Comparison of ENCODE assay signal across 33 mouse cellular contexts in genomic region chr4:132311209-132311608, GRCm38 (mm10). TPM values are rescaled to one million over a fixed set of nuclear protein-coding genes. Genes with fewer than 3 reads are reported as not detected.
DNase-seq lines count a peak whose midpoint lies in the region; ATAC-seq and TF ChIP-seq lines count a peak whose summit lies in the region.
"Had no signal": no experiment of that assay in that cellular context is flagged by ENCODE, and none has a peak within 500 bp of the region (broad histone marks: within the 10 kb centered on the region; RNA-seq: fewer than 3 reads in every experiment).

No protein-coding gene starts in this region.

- H3K4me1 ChIP-seq in liver, embryonic 12.5 days: peaks cover 21% of the 10 kb centered on the region
- H3K4me1 ChIP-seq in CH12.LX (ENCODE audit: control insufficient read depth in 1 of 2, insufficient read depth in 2 of 2): peaks cover 0 to 8% of the 10 kb centered on the region in 2 experiments; a peak in 1 of 4 replicates
- 0 out of 4 replicates have a peak, but pooled peaks cover 0 to 3% of the 10 kb centered on the region in 2 experiments for H3K4me1 ChIP-seq in MEL (ENCODE audit: control insufficient read depth in 1 of 2, insufficient read depth in 2 of 2, low read length in 2 of 2)
- peaks cover 23% of the 10 kb centered on the region for H3K4me1 ChIP-seq in liver, embryonic 15.5 days (replicated peaks)

- H3K9me3 ChIP-seq in liver, embryonic 12.5 days (replicated peaks): no peaks in the 10 kb centered on the region
- no peaks in the 10 kb centered on the region for H3K9me3 ChIP-seq in CH12.LX (replicated peaks; ENCODE audit: low read length)
- H3K9me3 ChIP-seq in MEL (replicated peaks; ENCODE audit: insufficient read depth, low read length): no peaks in the 10 kb centered on the region
- H3K9me3 ChIP-seq in liver, embryonic 15.5 days (replicated peaks): no peaks in the 10 kb centered on the region
- H3K9me3 ChIP-seq: G1E; hindbrain, embryonic 13.5 days; limb, embryonic 12.5 days; midbrain, embryonic 13.5 days had no signal

- peaks cover 64% of the 10 kb centered on the region for H3K36me3 ChIP-seq in liver, embryonic 12.5 days
- peaks cover 33 to 56% of the 10 kb centered on the region in 2 experiments for H3K36me3 ChIP-seq in CH12.LX (replicated peaks in 1 of 2; ENCODE audit: control insufficient read depth in 1 of 2, insufficient read depth in 1 of 2, low read length in 1 of 2)
- H3K36me3 ChIP-seq in MEL (ENCODE audit: control insufficient read depth in 1 of 2, insufficient read depth in 2 of 2, low read length in 2 of 2): peaks cover 10 to 12% of the 10 kb centered on the region in 2 experiments
- peaks cover 49% of the 10 kb centered on the region for H3K36me3 ChIP-seq in liver, embryonic 15.5 days (replicated peaks)

- H3K4me3 ChIP-seq in liver, embryonic 12.5 days: no peak overlapping the region
- H3K4me3 ChIP-seq in CH12.LX (replicated peaks in 1 of 3; ENCODE audit: low read depth in 2 of 3, low read length in 2 of 3, poor library complexity in 1 of 3): no peak overlapping the region
- H3K4me3 ChIP-seq in MEL (ENCODE audit: control insufficient read depth in 1 of 2, insufficient read depth in 1 of 2, low read depth in 2 of 2, low read length in 2 of 2): no peak overlapping the region
- no peak overlapping the region for H3K4me3 ChIP-seq in liver, embryonic 15.5 days (replicated peaks)
- H3K4me3 ChIP-seq: layer of hippocampus, adult 2 months; left cerebral cortex, adult 2 months; limb, embryonic 12.5 days; midbrain, embryonic 13.5 days had no signal

- TF ChIP-seq CTCF in CH12.LX (conservative IDR thresholded peaks at IDR 0.05 in 1 of 2, IDR thresholded peaks at IDR 0.05 in 1 of 2; ENCODE audit: low read depth in 2 of 2, low read length in 2 of 2) (no peak), MEL (IDR thresholded peaks at IDR 0.05 in 2 of 3, conservative IDR thresholded peaks at IDR 0.05 in 1 of 3; ENCODE audit: control insufficient read depth in 1 of 3, insufficient read depth in 1 of 3, low read depth in 2 of 3, low read length in 3 of 3, poor library complexity in 1 of 3, severe bottlenecking in 1 of 3) (no peak)

- no peaks in the 10 kb centered on the region for H3K27me3 ChIP-seq in liver, embryonic 12.5 days (replicated peaks)
- H3K27me3 ChIP-seq in CH12.LX (replicated peaks) (no peaks in the 10 kb centered on the region), MEL (ENCODE audit: control insufficient read depth in 1 of 2, insufficient read depth in 2 of 2, low read length in 2 of 2) (no peaks in the 10 kb centered on the region)
- H3K27me3 ChIP-seq in liver, embryonic 15.5 days: no peaks in the 10 kb centered on the region
- H3K27me3 ChIP-seq: hindbrain, embryonic 13.5 days; limb, embryonic 12.5 days; midbrain, embryonic 13.5 days had no signal

- DNase-seq in liver (no peak), CH12.LX (ENCODE audit: extremely low read depth) (no peak), MEL (ENCODE audit: low read depth, low spot score) (peak; percentile 72)
- DNase-seq in testis, postnatal 14 days (ENCODE audit: low spot score): no peak
- DNase-seq in lung, postnatal 36 days: no peak
- DNase-seq: adrenal gland, adult 2 months; adrenal gland, postnatal 36 days; cerebellum, adult 9-10 months; cerebellum, postnatal 36 days; gastrocnemius, postnatal 14 days; heart, adult 11 months; heart, postnatal 4 days; kidney, adult 11 months; kidney, postnatal 36 days; retina, postnatal 1 day; right cerebral cortex, postnatal 14 days; thymus, adult 18-20 months; thymus, postnatal 36 days had no signal

- H3K79me2 ChIP-seq in CH12.LX (replicated peaks; ENCODE audit: control insufficient read depth, extremely low read depth, insufficient read depth, poor library complexity, severe bottlenecking): peaks cover 16% of the 10 kb centered on the region
- peaks cover 18% of the 10 kb centered on the region for H3K79me2 ChIP-seq in MEL (ENCODE audit: control insufficient read depth, insufficient read depth, low read length, poor library complexity)

- TF ChIP-seq RAD21 in CH12.LX (IDR thresholded peaks at IDR 0.05; ENCODE audit: low read depth, low read length): no peak
- TF ChIP-seq RAD21 in MEL (IDR thresholded peaks at IDR 0.05; ENCODE audit: low read depth, low read length): no peak

- peak overlapping the region; percentile 92; the same call in 1 of the 2 replicates for H3K27ac ChIP-seq in liver, embryonic 12.5 days
- H3K27ac ChIP-seq in CH12.LX (ENCODE audit: insufficient read depth, low read depth): no peak overlapping the region
- H3K27ac ChIP-seq in MEL (ENCODE audit: control insufficient read depth, low read depth, low read length): peak overlapping the region; percentile 57
- H3K27ac ChIP-seq in liver, embryonic 15.5 days (replicated peaks): 0 out of 2 replicates have a peak overlapping the region, but pooled peaks have one; percentile 5
- H3K27ac ChIP-seq: hindbrain, embryonic 13.5 days; left cerebral cortex, adult 2 months; macrophage; midbrain, embryonic 13.5 days had no signal

- WGBS in liver, embryonic 12.5 days (ENCODE audit: insufficient replicate concordance): 20% methylated on average over 1 of the region's 1 CpGs
- 26% methylated on average over 1 of the region's 1 CpGs for WGBS in liver, embryonic 15.5 days (ENCODE audit: insufficient replicate concordance)

- ATAC-seq in liver, embryonic 12.5 days: no peak
- no peak for ATAC-seq in liver, embryonic 15.5 days (ENCODE audit: insufficient read depth)
- ATAC-seq: activated CD4-positive, CD25-positive, alpha-beta regulatory T cell, adult 4 months; forebrain, embryonic 14.5 days; midbrain, embryonic 13.5 days had no signal

- in situ Hi-C loops in CH12.LX (cut with MboI; ENCODE audit: low pct_ligation_motif_present, low pct_unique_long_range_greater_than_20kb, low sequenced_read_pairs): loop anchor here (25.0 kb wide), 1 partner anchor 201 kb away; the partner anchor contains the start of gene Sesn2

- TF ChIP-seq EP300 in CH12.LX (IDR thresholded peaks at IDR 0.05; ENCODE audit: low read length): no peak
- no peak for TF ChIP-seq EP300 in MEL (IDR thresholded peaks at IDR 0.05; ENCODE audit: low read depth in 1 of 2, low read length in 2 of 2)

- dilution Hi-C loops in CH12.LX (cut with MboI; ENCODE audit: extremely low pct_ligation_motif_present, extremely low pct_unique_long_range_greater_than_20kb, low sequenced_read_pairs): no loop called here

- peak; percentile 33; the same call in 1 of the 2 replicates for TF ChIP-seq POLR2A in CH12.LX (IDR thresholded peaks at IDR 0.05; ENCODE audit: low read depth, low read length)
- TF ChIP-seq POLR2A in MEL (IDR thresholded peaks at IDR 0.05; ENCODE audit: control insufficient read depth in 1 of 2, insufficient read depth in 1 of 2, low read depth in 1 of 2, low read length in 2 of 2, poor library complexity in 1 of 2): no peak; a peak in 1 of 4 replicates

- H3K9ac ChIP-seq in liver, embryonic 12.5 days: no peak overlapping the region
- H3K9ac ChIP-seq in CH12.LX (ENCODE audit: insufficient read depth, low read depth): no peak overlapping the region
- H3K9ac ChIP-seq in MEL (ENCODE audit: control insufficient read depth, low read depth, low read length, poor library complexity, severe bottlenecking): peak overlapping the region; percentile 30; the same call in 1 of the 2 replicates
- H3K9ac ChIP-seq in liver, embryonic 15.5 days: no peak overlapping the region
- H3K9ac ChIP-seq: limb, embryonic 12.5 days; liver, embryonic 14.5 days; midbrain, embryonic 13.5 days had no signal

- H3K4me2 ChIP-seq in liver, embryonic 12.5 days: no peak overlapping the region
- no peak overlapping the region for H3K4me2 ChIP-seq in CH12.LX (ENCODE audit: insufficient read depth, low read depth, poor library complexity, severe bottlenecking)
- no peak overlapping the region for H3K4me2 ChIP-seq in liver, embryonic 15.5 days
- H3K4me2 ChIP-seq: heart, embryonic 11.5 days; hindbrain, embryonic 13.5 days; limb, embryonic 12.5 days had no signal

RNA-seq across cellular contexts. Expression of gene Rab42, which starts 8.0 kb away (rescaled TPM):
- 0.61 and 1.0 TPM in 2 replicates for polyA plus RNA-seq in liver, embryonic 12.5 days (2016; fragmentation: Nextera tagmentation; extraction: Ambion mirVana)
- 0.38 and 0.51 TPM in 2 replicates for total RNA-seq in CH12.LX (2012; rRNA removed)
- total RNA-seq in CH12.LX (2014; rRNA removed): not detected in 2 replicates
- 0.31 TPM in 1 of 2 replicates, not detected in the other for polyA plus RNA-seq in CH12.LX (2012; ENCODE audit: insufficient read length, low read depth)
- 0.52 and 0.85 TPM in 2 replicates for total RNA-seq in MEL (2012; rRNA removed)
- polyA plus RNA-seq in MEL (2012; ENCODE audit: insufficient read depth in 1 of 2, insufficient read length in 2 of 2, low read depth in 1 of 2, low replicate concordance in 2 of 2, missing spikeins in 1 of 2): under 1 TPM in 1 of 2 experiments, not detected in 1; 0.40 TPM
- 0.52 and 0.54 TPM in 2 replicates for polyA plus RNA-seq in liver, embryonic 15.5 days (2015; fragmentation: Nextera tagmentation; extraction: Ambion mirVana)
- total RNA-seq: G1E; megakaryocyte-erythroid progenitor cell, adult 5-6 weeks; monocyte, adult 5-6 weeks had no signal
- polyA plus RNA-seq: activated CD4-positive, CD25-positive, alpha-beta regulatory T cell, adult 4 months had no signal

RNA-seq across cellular contexts. Expression of gene Trnau1ap, which starts 18.1 kb away (rescaled TPM):
- 48.2 and 50.8 TPM in 2 replicates for polyA plus RNA-seq in liver, embryonic 12.5 days (2016; fragmentation: Nextera tagmentation; extraction: Ambion mirVana)
- total RNA-seq in CH12.LX (2012; rRNA removed) (71.5 and 86.5 TPM in 2 replicates), CH12.LX (2014; rRNA removed) (70.6 and 80.5 TPM in 2 replicates), MEL (2012; rRNA removed) (110 and 117 TPM in 2 replicates)
- polyA plus RNA-seq in CH12.LX (2012; ENCODE audit: insufficient read length, low read depth) (60.7 and 64.4 TPM in 2 replicates), MEL (2012; ENCODE audit: insufficient read depth in 1 of 2, insufficient read length in 2 of 2, low read depth in 1 of 2, low replicate concordance in 2 of 2, missing spikeins in 1 of 2) (100 to 1,000 TPM in 1 of 2 experiments, not detected in 1; 102 TPM)
- 28.7 and 34.2 TPM in 2 replicates for polyA plus RNA-seq in liver, embryonic 15.5 days (2015; fragmentation: Nextera tagmentation; extraction: Ambion mirVana)

RNA-seq across cellular contexts. Expression of gene Taf12, which starts 37.0 kb away (rescaled TPM):
- 61.7 and 61.8 TPM in 2 replicates for polyA plus RNA-seq in liver, embryonic 12.5 days (2016; fragmentation: Nextera tagmentation; extraction: Ambion mirVana)
- total RNA-seq in CH12.LX (2012; rRNA removed) (29.8 and 40.2 TPM in 2 replicates), CH12.LX (2014; rRNA removed) (74.7 and 86.1 TPM in 2 replicates), MEL (2012; rRNA removed) (56.7 and 62.6 TPM in 2 replicates)
- polyA plus RNA-seq in CH12.LX (2012; ENCODE audit: insufficient read length, low read depth) (47.8 and 53.5 TPM in 2 replicates), MEL (2012; ENCODE audit: insufficient read depth in 1 of 2, insufficient read length in 2 of 2, low read depth in 1 of 2, low replicate concordance in 2 of 2, missing spikeins in 1 of 2) (10 to 100 TPM in 1 of 2 experiments, not detected in 1; 76.4 TPM)
- 31.7 and 38.3 TPM in 2 replicates for polyA plus RNA-seq in liver, embryonic 15.5 days (2015; fragmentation: Nextera tagmentation; extraction: Ambion mirVana)

RNA-seq across cellular contexts. Expression of gene Rcc1, which starts 42.2 kb away (rescaled TPM):
- 91.9 and 102 TPM in 2 replicates for polyA plus RNA-seq in liver, embryonic 12.5 days (2016; fragmentation: Nextera tagmentation; extraction: Ambion mirVana)
- total RNA-seq in CH12.LX (2012; rRNA removed) (93.6 and 126 TPM in 2 replicates), CH12.LX (2014; rRNA removed) (148 and 150 TPM in 2 replicates), MEL (2012; rRNA removed) (137 and 147 TPM in 2 replicates)
- polyA plus RNA-seq in CH12.LX (2012; ENCODE audit: insufficient read length, low read depth) (149 and 170 TPM in 2 replicates), MEL (2012; ENCODE audit: insufficient read depth in 1 of 2, insufficient read length in 2 of 2, low read depth in 1 of 2, low replicate concordance in 2 of 2, missing spikeins in 1 of 2) (100 to 1,000 TPM in 1 of 2 experiments, 10 to 100 TPM in 1; 83.6 to 186 TPM)
- 48.0 and 54.5 TPM in 2 replicates for polyA plus RNA-seq in liver, embryonic 15.5 days (2015; fragmentation: Nextera tagmentation; extraction: Ambion mirVana)

RNA-seq across cellular contexts. Expression of gene Gmeb1, which starts 49.8 kb away (rescaled TPM):
- 19.1 and 19.5 TPM in 2 replicates for polyA plus RNA-seq in liver, embryonic 12.5 days (2016; fragmentation: Nextera tagmentation; extraction: Ambion mirVana)
- total RNA-seq in CH12.LX (2012; rRNA removed) (8.8 and 9.0 TPM in 2 replicates), CH12.LX (2014; rRNA removed) (7.9 and 8.2 TPM in 2 replicates), MEL (2012; rRNA removed) (9.9 and 12.0 TPM in 2 replicates)
- polyA plus RNA-seq in CH12.LX (2012; ENCODE audit: insufficient read length, low read depth) (18.0 and 19.3 TPM in 2 replicates), MEL (2012; ENCODE audit: insufficient read depth in 1 of 2, insufficient read length in 2 of 2, low read depth in 1 of 2, low replicate concordance in 2 of 2, missing spikeins in 1 of 2) (10 to 100 TPM in 1 of 2 experiments, not detected in 1; 29.6 TPM)
- polyA plus RNA-seq in liver, embryonic 15.5 days (2015; fragmentation: Nextera tagmentation; extraction: Ambion mirVana): 13.2 and 14.2 TPM in 2 replicates
